Mouse (Mus musculus): ENCODE data around the gene Gfod1. TPM values are rescaled to one million over a fixed set of nuclear protein-coding genes. Genes with fewer than 3 reads are reported as not detected.

Gfod1 gene
- polyA plus RNA-seq, 1 experiment from 2014 or later, result 0.23 TPM

DNA sequence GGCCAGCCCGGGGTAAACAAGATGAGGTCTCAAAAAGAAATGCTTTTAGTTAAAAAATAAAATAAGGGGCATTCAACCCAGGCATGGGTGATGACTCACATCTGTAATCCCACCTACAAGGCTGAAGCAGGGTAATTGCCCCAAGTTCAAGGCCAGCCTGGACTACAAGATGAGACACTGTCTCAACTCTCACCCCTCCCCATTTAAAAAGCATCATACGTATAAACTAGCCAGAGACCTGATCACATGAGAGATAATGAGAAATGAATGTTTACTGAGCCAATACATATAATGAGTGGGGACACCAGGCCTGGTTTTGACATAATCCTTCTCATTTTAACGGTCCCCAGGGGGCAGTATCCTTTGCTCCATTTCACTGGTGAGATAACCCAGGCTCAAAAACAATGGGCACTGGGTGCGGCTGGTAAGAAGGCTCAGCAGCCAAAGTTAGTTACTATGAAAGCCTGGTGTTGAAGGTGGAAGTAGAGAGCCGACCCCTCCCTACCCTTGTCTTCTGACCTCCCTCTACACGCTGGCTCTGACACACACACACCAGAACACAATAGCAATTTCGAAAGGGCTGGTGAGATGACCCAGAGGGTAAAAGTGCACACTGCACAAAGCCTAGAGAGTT lies 8.9 kb downstream of the Gfod1 start:
- Histone ChIP-seq H3K9me3 (replicated peaks) (no peaks in the 10 kb centered on the region), H3K4me1 (no peaks in the 10 kb centered on the region), H3K27ac (no peak overlapping the region), H3K36me3 (no peaks in the 10 kb centered on the region), H3K4me3 (no peak overlapping the region), H3K27me3 (ENCODE audit: low read depth, poor library complexity, severe bottlenecking) (peaks cover 11% of the 10 kb centered on the region)
- 78% methylated on average over 7 of the region's 7 CpGs for WGBS
- DNase-seq (ENCODE audit: low spot score), result no peak

GRCm38 (mm10) chr13:43292892-43293291 lies 11.1 kb downstream of the Gfod1 start:
- 66% methylated on average over 4 of the region's 4 CpGs for WGBS
- Histone ChIP-seq H3K4me3 (no peak overlapping the region), H3K9me3 (replicated peaks) (no peaks in the 10 kb centered on the region), H3K27ac (no peak overlapping the region), H3K27me3 (ENCODE audit: low read depth, poor library complexity, severe bottlenecking) (no peaks in the 10 kb centered on the region; the same call in 1 of the 2 replicates), H3K4me1 (peaks cover 6% of the 10 kb centered on the region), H3K36me3 (no peaks in the 10 kb centered on the region)
- DNase-seq (ENCODE audit: low spot score), result no peak

DNA sequence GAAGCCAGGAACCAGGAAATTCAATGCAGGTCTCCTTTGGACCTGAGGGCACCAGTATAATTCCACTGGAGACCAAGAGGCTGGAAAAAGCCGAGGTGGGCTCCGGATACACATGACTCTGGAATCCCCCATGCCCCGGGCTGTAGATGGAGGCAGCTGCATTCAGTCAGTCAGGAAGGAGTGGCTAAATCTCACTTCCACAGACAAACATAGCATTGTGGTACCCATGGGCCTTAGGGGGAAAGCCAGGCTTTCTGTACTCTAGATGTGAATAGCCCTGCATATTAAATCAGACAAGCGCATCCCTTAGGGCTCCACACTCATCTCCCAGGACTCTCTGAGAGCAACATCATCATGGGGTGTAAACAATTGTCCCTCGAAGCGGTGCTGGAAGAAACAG lies 14.9 kb downstream of the Gfod1 start:
- Histone ChIP-seq H3K9me3 (replicated peaks) (no peaks in the 10 kb centered on the region), H3K27me3 (ENCODE audit: low read depth, poor library complexity, severe bottlenecking) (no peaks in the 10 kb centered on the region), H3K27ac (no peak overlapping the region), H3K4me3 (no peak overlapping the region), H3K4me1 (peaks cover 6% of the 10 kb centered on the region), H3K36me3 (no peaks in the 10 kb centered on the region)
- DNase-seq (ENCODE audit: low spot score), result no peak
- 85% methylated on average over 6 of the region's 6 CpGs for WGBS

DNA sequence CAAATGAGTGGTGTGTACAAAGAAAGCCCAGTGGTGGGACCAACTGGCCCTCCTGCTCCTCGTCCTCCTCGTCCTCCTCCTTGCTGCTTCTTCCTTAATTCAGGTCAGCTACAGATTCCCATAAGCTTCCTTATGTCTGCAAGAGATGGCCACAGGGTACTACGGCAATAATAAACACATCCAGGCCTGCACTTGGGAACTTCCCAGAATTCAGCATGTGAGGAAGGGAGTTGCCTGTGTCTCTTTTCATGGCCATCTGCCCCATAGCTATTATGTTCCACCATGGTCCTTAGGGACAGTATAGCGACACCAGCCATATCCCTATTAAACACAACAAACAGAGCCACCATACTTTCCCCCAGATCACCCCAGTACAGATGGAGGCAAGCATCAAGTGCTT lies 15.5 kb downstream of the Gfod1 start:
- WGBS, result 78% methylated on average over 4 of the region's 4 CpGs
- Histone ChIP-seq H3K9me3 (replicated peaks) (no peaks in the 10 kb centered on the region), H3K4me3 (no peak overlapping the region), H3K36me3 (no peaks in the 10 kb centered on the region), H3K27me3 (ENCODE audit: low read depth, poor library complexity, severe bottlenecking) (no peaks in the 10 kb centered on the region), H3K27ac (no peak overlapping the region), H3K4me1 (peaks cover 6% of the 10 kb centered on the region)
- DNase-seq (ENCODE audit: low spot score), result no peak

DNA sequence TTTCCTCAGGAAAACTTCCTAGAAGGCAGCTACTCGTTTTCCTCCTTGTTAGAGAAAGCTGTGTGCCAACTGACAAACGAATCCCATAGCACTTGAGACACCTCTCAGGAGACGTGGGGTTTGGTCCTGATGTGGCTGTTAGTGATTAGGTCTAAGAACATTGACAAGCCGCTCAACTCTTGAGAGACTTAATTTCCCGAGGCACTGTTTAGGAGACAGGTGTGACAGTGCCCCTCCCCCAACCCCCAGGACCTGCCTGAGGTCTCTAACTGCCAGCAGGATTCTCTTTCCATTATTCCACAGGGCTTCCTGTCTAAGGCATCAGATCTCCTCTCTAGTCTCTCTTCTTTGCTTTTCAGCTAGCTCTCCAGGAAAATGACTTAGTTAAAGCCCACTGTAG lies 15.9 kb downstream of the Gfod1 start:
- Histone ChIP-seq H3K36me3 (no peaks in the 10 kb centered on the region), H3K4me3 (no peak overlapping the region), H3K4me1 (peaks cover 6% of the 10 kb centered on the region), H3K27ac (no peak overlapping the region), H3K9me3 (replicated peaks) (no peaks in the 10 kb centered on the region), H3K27me3 (ENCODE audit: low read depth, poor library complexity, severe bottlenecking) (no peaks in the 10 kb centered on the region)
- 32% methylated on average over 5 of the region's 5 CpGs for WGBS
- no peak for DNase-seq (ENCODE audit: low spot score)

- 74% methylated on average over 7 of the region's 7 CpGs for WGBS
- Histone ChIP-seq H3K9me3 (replicated peaks) (no peaks in the 10 kb centered on the region), H3K4me3 (no peak overlapping the region), H3K4me1 (peaks cover 6% of the 10 kb centered on the region), H3K27me3 (ENCODE audit: low read depth, poor library complexity, severe bottlenecking) (no peaks in the 10 kb centered on the region), H3K36me3 (no peaks in the 10 kb centered on the region), H3K27ac (no peak overlapping the region)
- no peak for DNase-seq (ENCODE audit: low spot score)
These were observed 17.1 kb downstream of the Gfod1 start for GRCm38 (mm10) chr13:43286836-43287235.

GRCm38 (mm10) chr13:43284711-43285151 lies 19.2 kb downstream of the Gfod1 start:
- H3K27me3 ChIP-seq (ENCODE audit: low read depth, poor library complexity, severe bottlenecking), result no peaks in the 10 kb centered on the region
- H3K36me3 ChIP-seq, result no peaks in the 10 kb centered on the region
- H3K27ac ChIP-seq, result no peak overlapping the region
- no peaks in the 10 kb centered on the region for H3K9me3 ChIP-seq (replicated peaks)
- 85% methylated on average over 4 of the region's 4 CpGs for WGBS
- H3K4me3 ChIP-seq, result no peak overlapping the region
- DNase-seq (ENCODE audit: low spot score), result no peak
- peaks cover 6% of the 10 kb centered on the region for H3K4me1 ChIP-seq

DNA sequence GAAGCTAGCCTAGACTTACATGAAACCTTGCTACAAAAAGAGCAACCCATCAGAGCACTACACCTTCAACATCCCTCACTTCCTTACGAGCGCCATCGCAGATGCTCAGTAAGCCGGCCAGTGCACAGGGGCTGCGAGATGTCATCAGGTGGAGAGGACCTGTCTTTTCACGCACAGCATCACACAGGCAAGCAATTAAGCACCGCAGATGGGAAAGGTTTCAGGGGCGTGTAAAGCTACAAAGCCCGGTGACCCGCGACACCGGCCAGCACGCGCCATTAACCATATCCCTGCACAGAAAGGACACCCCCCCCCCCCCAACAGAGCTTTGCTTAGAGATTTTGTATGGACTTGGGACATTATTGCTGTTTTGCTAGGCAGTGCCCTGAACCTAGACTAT lies 30.1 kb downstream of the Gfod1 start:
- Histone ChIP-seq H3K4me1 (peaks cover 17% of the 10 kb centered on the region), H3K36me3 (no peaks in the 10 kb centered on the region), H3K27ac (no peak overlapping the region), H3K4me3 (no peak overlapping the region), H3K27me3 (ENCODE audit: low read depth, poor library complexity, severe bottlenecking) (no peaks in the 10 kb centered on the region), H3K9me3 (replicated peaks) (no peaks in the 10 kb centered on the region)
- WGBS, result 93% methylated on average over 14 of the region's 14 CpGs
- no peak for DNase-seq (ENCODE audit: low spot score)

DNA sequence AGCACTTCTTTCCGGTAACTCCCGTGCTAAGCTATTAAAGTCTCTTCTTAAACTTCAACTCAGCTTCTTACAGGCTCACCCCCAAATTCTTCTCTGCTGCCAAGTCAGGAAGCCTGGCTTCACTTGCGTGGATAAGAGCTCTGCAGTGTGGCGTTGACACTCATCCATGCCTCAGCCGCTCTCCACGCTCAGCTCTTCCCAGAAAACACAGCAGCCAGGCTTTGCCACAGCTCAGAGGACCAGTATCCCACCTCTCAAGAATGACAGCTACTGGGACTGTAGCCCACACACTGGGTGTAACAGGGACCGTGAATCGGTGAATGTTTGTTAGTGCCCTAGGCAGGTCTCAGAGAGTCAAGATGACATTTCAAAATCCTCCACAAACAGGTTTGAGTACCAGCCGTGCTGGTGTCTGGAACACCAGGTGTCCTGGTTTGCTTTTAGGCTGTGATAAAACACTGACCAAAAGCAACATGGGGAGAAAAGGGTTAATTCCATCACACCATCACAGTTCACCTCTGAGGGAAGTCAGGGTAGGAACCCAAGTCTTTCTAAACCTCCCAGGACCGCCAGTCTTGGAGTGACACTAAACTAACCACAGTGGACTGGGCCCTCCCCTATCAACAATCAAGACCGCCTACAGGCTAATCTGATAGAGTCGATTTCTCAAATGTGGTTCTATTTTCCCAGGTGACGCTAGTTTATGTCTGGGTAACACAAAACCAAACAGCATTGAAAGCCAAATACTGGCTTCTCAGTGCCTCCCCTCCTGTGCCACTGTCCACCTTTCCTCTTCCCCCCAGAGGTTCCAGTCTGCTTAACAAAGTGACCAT lies 31.5 kb downstream of the Gfod1 start:
- WGBS, result 85% methylated on average over 13 of the region's 13 CpGs
- DNase-seq (ENCODE audit: low spot score), result no peak
- H3K27ac ChIP-seq, result no peak overlapping the region
- no peaks in the 10 kb centered on the region for H3K27me3 ChIP-seq (ENCODE audit: low read depth, poor library complexity, severe bottlenecking)
- H3K4me3 ChIP-seq, result no peak overlapping the region
- no peaks in the 10 kb centered on the region for H3K36me3 ChIP-seq
- peaks cover 22% of the 10 kb centered on the region for H3K4me1 ChIP-seq
- H3K9me3 ChIP-seq (replicated peaks), result no peaks in the 10 kb centered on the region

DNA sequence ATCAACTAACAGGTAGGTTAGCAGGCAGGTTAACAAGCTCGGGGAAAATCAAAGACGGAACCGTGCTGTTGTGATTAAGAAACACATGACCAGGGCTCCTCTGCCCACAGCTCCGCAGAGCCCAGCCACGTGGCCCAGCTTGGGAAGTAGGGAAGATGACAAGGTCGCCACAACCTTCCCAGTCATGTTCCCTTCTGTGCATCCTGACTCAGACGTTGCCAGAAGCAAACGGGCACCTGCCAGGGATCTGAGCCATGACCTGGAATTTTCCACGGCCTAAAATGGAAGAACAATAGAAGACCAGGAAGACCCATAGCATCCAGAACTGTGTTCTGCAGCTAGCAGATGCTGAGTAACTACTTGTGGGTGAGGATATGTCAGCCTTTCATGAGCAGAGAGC lies 32.5 kb downstream of the Gfod1 start:
- WGBS, result 79% methylated on average over 9 of the region's 9 CpGs
- H3K4me1 ChIP-seq, result peaks cover 22% of the 10 kb centered on the region
- H3K4me3 ChIP-seq, result no peak overlapping the region
- no peak for DNase-seq (ENCODE audit: low spot score)
- no peaks in the 10 kb centered on the region for H3K27me3 ChIP-seq (ENCODE audit: low read depth, poor library complexity, severe bottlenecking)
- no peak overlapping the region for H3K27ac ChIP-seq
- H3K36me3 ChIP-seq, result no peaks in the 10 kb centered on the region
- no peaks in the 10 kb centered on the region for H3K9me3 ChIP-seq (replicated peaks)

- no peaks in the 10 kb centered on the region for H3K36me3 ChIP-seq
- no peaks in the 10 kb centered on the region for H3K9me3 ChIP-seq (replicated peaks)
- no peak overlapping the region for H3K27ac ChIP-seq
- H3K4me3 ChIP-seq, result no peak overlapping the region
- H3K4me1 ChIP-seq, result peaks cover 22% of the 10 kb centered on the region
- 75% methylated on average over 10 of the region's 10 CpGs for WGBS
- no peaks in the 10 kb centered on the region for H3K27me3 ChIP-seq (ENCODE audit: low read depth, poor library complexity, severe bottlenecking)
- DNase-seq (ENCODE audit: low spot score), result no peak
These were observed 33.8 kb downstream of the Gfod1 start for GRCm38 (mm10) chr13:43270220-43270597.

DNA sequence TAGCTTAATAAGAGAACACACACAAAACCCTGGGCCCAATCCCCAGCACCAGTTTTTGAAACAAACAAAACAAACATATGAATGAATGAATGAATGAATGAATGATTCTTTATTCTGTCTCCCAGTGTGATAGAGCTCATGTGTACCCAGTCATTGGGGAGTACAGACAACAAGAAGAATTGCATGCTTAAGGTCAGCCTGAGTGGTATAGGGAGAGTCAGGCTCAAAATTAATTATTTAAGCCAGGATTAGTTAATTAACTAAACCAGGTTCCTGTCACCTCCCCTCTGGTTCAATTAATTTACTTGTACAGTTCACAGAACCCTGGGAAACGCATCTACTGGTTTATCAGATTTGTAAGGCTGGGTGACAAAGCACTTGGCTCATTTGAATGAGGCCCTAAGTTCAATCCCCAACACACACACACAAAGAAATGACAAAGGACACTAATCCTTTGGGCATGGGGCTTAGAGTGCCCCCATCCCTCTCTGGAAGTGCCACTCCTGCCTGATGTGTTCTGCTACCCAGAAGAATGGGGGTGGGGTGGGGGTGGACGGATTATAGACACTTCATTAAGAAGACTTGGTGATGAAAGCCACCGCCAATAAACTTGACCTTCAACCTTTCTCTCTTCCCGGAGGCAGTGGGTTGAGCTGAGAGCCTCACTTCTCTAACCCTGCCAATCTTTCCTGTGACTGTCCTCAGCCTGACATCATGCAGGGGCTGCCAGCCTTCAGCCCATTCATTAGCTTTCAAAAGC lies 34.3 kb downstream of the Gfod1 start:
- no peaks in the 10 kb centered on the region for H3K36me3 ChIP-seq
- WGBS, result 42% methylated on average over 4 of the region's 4 CpGs

More for the DNA sequence above, 34.3 kb downstream of the Gfod1 start:
- H3K27me3 ChIP-seq (ENCODE audit: low read depth, poor library complexity, severe bottlenecking), result no peaks in the 10 kb centered on the region
- H3K27ac ChIP-seq, result no peak overlapping the region
- no peak overlapping the region for H3K4me3 ChIP-seq
- H3K4me1 ChIP-seq, result peaks cover 22% of the 10 kb centered on the region
- DNase-seq (ENCODE audit: low spot score), result no peak
- H3K9me3 ChIP-seq (replicated peaks), result no peaks in the 10 kb centered on the region
